In genomic region chr2:73475519-73475918, GRCm38 (mm10) we compare ENCODE assay signal across 9 mouse cellular contexts. TPM values are rescaled to one million over a fixed set of nuclear protein-coding genes. Genes with fewer than 3 reads are reported as not detected.
DNase-seq lines count a peak whose midpoint lies in the region; ATAC-seq and TF ChIP-seq lines count a peak whose summit lies in the region.
"Had no signal": no experiment of that assay in that cellular context is flagged by ENCODE, and none has a peak within 500 bp of the region (broad histone marks: within the 10 kb centered on the region; RNA-seq: fewer than 3 reads in every experiment).

No protein-coding gene starts in this region.

- H3K27ac ChIP-seq in heart, embryonic 12.5 days (ENCODE audit: poor library complexity, severe bottlenecking): no peak overlapping the region
- peak overlapping the region; percentile 40; the same call in 1 of the 2 replicates for H3K27ac ChIP-seq in thymus, adult 2 months (ENCODE audit: control insufficient read depth, insufficient read depth, low read length)
- H3K27ac ChIP-seq in lung, postnatal 0 days (ENCODE audit: low read length): no peak overlapping the region

- no peak for TF ChIP-seq POLR2A in thymus, adult 2 months (IDR thresholded peaks at IDR 0.05; ENCODE audit: control insufficient read depth, extremely low read depth, insufficient read depth, low read length, poor library complexity)

- H3K4me1 ChIP-seq in heart, embryonic 12.5 days (replicated peaks): peaks cover 14% of the 10 kb centered on the region
- peaks cover 20% of the 10 kb centered on the region for H3K4me1 ChIP-seq in thymus, adult 2 months (replicated peaks; ENCODE audit: control insufficient read depth, insufficient read depth, low read length)
- peaks cover 4% of the 10 kb centered on the region; the same call in 1 of the 2 replicates for H3K4me1 ChIP-seq in lung, postnatal 0 days (ENCODE audit: insufficient read depth, low read depth, low read length)

- H3K36me3 ChIP-seq in heart, embryonic 12.5 days: no peaks in the 10 kb centered on the region
- peaks cover 6% of the 10 kb centered on the region; the same call in 1 of the 2 replicates for H3K36me3 ChIP-seq in thymus, adult 2 months (ENCODE audit: control insufficient read depth, insufficient read depth, low read length)
- H3K36me3 ChIP-seq in lung, postnatal 0 days (ENCODE audit: insufficient read depth, low read length): no peaks in the 10 kb centered on the region

- no peaks in the 10 kb centered on the region for H3K27me3 ChIP-seq in heart, embryonic 12.5 days (replicated peaks)
- H3K27me3 ChIP-seq in thymus, adult 2 months (ENCODE audit: control insufficient read depth, insufficient read depth, low read length): no peaks in the 10 kb centered on the region
- H3K27me3 ChIP-seq in lung, postnatal 0 days (replicated peaks; ENCODE audit: insufficient read depth, low read length): no peaks in the 10 kb centered on the region

- no peak overlapping the region for H3K9ac ChIP-seq in heart, embryonic 12.5 days
- no peak overlapping the region for H3K9ac ChIP-seq in lung, postnatal 0 days (replicated peaks; ENCODE audit: low read depth)

- 0 out of 2 replicates have a peak, but pooled peaks cover 6% of the 10 kb centered on the region for H3K9me3 ChIP-seq in heart, embryonic 12.5 days (replicated peaks)
- no peaks in the 10 kb centered on the region for H3K9me3 ChIP-seq in lung, postnatal 0 days (ENCODE audit: low read length)

- 43% methylated on average over 3 of the region's 3 CpGs for WGBS in heart, embryonic 12.5 days
- 15% methylated on average over 3 of the region's 3 CpGs for WGBS in thymus, adult 2 months
- WGBS in lung, postnatal 0 days: 30% methylated on average over 3 of the region's 3 CpGs

- intact Hi-C loops in heart, postnatal 36 days (cut with DNase I): no loop called here

- DNase-seq in heart, postnatal 36 days: no peak
- DNase-seq in thymus, adult 2 months: no peak
- DNase-seq in thymus, postnatal 0 days (ENCODE audit: low spot score): no peak
- peak; percentile 68 for DNase-seq in lung, postnatal 0 days (ENCODE audit: low spot score)
- DNase-seq in cerebellum, adult 18-20 months: no peak
- no peak for DNase-seq in ovary, postnatal 36 days (ENCODE audit: low spot score)
- no peak for DNase-seq in kidney, postnatal 14 days
- DNase-seq: retina, postnatal 1 day had no signal

- no peak overlapping the region for H3K4me2 ChIP-seq in heart, embryonic 12.5 days
- no peak overlapping the region for H3K4me2 ChIP-seq in lung, postnatal 0 days (replicated peaks; ENCODE audit: low read depth, low read length)

- H3K4me3 ChIP-seq in heart, embryonic 12.5 days: no peak overlapping the region
- H3K4me3 ChIP-seq in thymus, adult 2 months (ENCODE audit: control insufficient read depth, insufficient read depth, low read length): no peak overlapping the region
- no peak overlapping the region for H3K4me3 ChIP-seq in lung, postnatal 0 days (ENCODE audit: low read depth, low read length)

- no peak for TF ChIP-seq CTCF in thymus, adult 2 months (IDR thresholded peaks at IDR 0.05; ENCODE audit: borderline replicate concordance, control insufficient read depth, extremely low read depth, insufficient read depth, low read length, poor library complexity)
- TF ChIP-seq CTCF in lung, postnatal 0 days (IDR thresholded peaks at IDR 0.05): no peak

- no peak for TF ChIP-seq EP300 in lung, postnatal 0 days (IDR thresholded peaks at IDR 0.05)

- ATAC-seq in heart, embryonic 12.5 days (ENCODE audit: insufficient number of reproducible peaks, low FRiP score): peak; percentile 59
- ATAC-seq in lung, postnatal 0 days: peak; percentile 44

RNA-seq across cellular contexts. Expression of gene Wipf1, which starts 54.0 kb away (rescaled TPM):
- 7.3 and 8.2 TPM in 2 replicates for polyA plus RNA-seq in heart, embryonic 12.5 days (2016; fragmentation: Nextera tagmentation; extraction: Ambion mirVana)
- total RNA-seq in heart, postnatal 36 days (2021): 10 to 100 TPM; 15.4 to 15.5 TPM
- polyA plus RNA-seq in thymus, adult 2 months (2012; rRNA removed): 56.6 and 68.0 TPM in 2 replicates
- 22.2 and 25.1 TPM in 2 replicates for polyA plus RNA-seq in thymus, postnatal 0 days (2015; fragmentation: Nextera tagmentation; extraction: Ambion mirVana)
- 9.5 and 9.6 TPM in 2 replicates for polyA plus RNA-seq in lung, postnatal 0 days (2015; fragmentation: Nextera tagmentation; extraction: Ambion mirVana)
